Mouse (Mus musculus) MN1 (cell line): Measurements from ENCODE around the gene Zfp317.
A peak's percentile ranks its signal among the peaks of the same experiment; 100 is the strongest.
"Not testable (repeated sequence)": the region's sequence is repeated elsewhere in the genome, so short reads cannot be mapped to it uniquely, and the experiment has no call there.

ENCODE experiments used
- DNase-seq: peaks from one replicate; pipeline ENCODE4 v3.0.0-alpha.2; 2016; ENCODE audit warnings: low spot score

Zfp317 gene

DNA sequence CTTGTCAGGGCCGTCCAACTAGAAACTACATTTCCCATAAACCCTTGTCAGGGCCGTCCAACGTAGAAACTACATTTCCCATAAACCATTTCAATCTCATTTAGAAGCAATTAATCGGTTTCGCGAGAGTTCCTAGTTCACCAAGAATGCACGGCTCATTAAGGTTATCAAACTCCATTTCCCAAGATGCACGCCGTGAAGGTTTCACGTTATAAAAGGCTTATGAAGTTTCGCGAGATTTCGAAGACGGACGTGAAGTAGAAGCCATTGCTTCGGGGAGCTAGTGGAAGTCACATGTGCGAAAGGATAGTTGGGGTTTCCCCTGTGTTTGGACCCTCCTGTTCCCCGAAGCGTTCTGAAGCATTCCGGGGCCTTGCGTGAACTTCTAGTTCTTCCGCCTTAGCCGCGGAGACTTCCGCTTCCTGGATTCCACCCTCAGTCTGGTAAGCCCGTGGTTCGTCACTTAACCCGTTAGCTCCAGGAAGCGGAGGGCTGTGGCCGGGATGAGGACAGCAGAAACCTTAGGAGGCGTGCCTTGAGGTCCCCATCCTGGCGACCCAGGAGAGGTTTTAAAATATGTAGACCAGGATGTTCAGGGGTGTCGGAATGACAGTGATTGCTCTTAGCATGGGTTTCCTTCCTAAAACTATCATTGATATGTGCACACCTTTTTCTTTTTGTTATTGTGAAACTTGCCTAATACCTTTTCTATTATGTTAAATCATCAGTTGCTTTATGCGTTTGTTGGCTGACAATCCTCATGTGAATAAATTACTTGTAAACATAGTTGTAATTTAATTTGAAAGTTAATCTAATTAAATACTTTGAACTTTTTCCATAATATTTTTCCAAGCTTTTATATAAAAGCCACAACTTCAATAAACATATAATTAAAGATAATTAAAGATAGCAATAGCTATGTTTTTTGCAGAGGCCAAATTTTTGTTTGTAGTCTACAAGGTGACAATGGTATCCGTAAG is at the start of gene Zfp317:
Zfp317 (plus strand) TSS at position 260 of the 980 bp plus-strand sequence.
- DNase-seq: peak; percentile 98

DNA sequence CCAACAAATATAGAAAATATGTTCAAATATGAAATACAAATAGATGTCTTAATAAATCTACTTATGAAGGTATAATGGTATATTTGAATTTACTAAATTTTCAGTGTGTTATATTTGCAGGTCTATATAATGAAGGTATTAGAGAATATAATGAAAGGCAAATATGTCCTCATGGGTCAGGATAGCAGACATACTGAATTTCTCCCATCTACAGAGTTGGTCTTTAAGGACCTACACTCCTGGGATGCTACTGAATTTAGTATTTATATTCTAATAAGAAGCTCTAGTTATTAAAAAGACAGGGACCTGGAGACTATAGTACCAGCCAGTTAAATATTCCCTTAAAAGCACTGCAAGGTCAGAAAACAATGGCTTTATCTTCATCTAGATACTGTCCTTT is 39.6 kb upstream of the Zfp317 start, which contains the start of gene Olfr855:
Olfr855 (plus strand) TSS at position 301 of the 400 bp plus-strand sequence.
- no peak for DNase-seq

DNA sequence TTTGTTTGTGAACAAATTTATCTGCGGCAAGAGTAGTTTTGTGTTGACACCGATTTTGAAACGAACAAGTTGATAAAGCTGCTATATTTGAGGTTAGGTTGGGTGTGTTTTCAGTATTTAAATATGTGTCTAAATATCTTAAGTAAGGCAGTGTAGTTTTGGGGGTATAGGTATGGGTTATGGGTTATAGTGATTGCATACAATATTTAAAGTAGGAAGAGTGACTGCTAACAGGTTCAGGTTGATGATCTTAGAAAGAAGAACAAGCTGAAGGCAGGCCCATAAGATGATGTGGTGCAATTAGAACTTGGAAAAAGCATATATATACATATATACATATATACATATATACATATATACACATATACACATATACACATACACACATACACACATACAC is 605 bp upstream of the Zfp317 start:
- no peak for DNase-seq

DNA sequence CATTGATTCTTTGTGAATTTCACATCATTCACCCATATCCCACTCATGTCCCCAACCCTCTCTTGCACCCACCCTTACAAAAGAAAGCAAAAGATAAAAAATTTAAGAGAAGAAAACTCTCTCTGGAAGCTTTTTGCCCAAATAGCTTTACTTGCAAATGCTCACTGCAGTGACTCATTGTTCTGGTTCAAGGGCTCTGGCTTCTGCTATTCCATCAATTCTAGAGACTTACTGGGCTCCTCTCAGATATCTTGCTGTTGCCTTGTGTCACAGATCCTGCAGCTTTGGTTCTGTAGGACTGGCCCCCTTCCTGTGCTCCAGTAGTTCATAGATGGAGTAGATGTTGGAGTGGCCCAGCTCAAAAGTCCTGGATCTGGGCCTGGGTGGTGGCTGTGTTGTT is 7.7 kb downstream of the Zfp317 start:
- no peak for DNase-seq

DNA sequence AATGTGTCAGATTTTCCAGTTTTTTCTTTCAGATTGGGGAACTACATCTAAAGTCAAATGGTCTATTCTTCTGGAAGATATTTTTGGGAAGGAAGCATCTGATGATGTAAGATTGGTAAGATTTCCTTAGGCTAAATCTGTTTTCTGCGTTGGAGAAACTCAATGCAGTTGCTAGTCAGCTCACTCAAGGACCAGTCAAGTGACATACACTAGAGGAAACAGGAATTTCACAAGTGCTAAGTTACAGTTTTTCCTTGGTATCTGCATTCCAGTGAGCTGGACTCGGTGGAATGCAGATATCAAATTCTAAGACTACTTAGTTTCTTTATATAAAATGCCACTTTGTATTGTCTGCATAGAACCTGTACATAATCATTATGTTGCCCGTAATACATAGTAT is 23.3 kb downstream of the Zfp317 start:
- DNase-seq: no peak

DNA sequence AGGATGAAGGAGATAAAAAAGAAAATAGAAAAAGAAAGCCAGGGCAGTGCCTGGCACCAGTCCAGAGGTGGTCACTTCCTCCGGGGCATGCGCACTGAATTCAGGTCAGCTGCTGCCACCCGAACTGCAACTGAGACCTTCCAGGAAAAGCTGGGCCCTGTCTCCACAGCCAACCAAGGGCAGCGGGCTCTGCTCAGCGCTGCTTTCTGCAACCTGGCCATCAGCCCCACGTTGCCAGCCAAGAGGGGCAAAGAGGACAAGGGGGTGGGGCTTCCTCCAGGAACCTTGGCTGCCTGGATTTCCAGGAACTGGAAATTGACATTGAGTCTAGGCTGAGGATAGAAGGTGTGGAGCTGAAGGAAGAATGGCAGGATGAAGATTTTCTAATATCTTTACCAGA is 68.4 kb downstream of the Zfp317 start:
- no peak for DNase-seq

DNA sequence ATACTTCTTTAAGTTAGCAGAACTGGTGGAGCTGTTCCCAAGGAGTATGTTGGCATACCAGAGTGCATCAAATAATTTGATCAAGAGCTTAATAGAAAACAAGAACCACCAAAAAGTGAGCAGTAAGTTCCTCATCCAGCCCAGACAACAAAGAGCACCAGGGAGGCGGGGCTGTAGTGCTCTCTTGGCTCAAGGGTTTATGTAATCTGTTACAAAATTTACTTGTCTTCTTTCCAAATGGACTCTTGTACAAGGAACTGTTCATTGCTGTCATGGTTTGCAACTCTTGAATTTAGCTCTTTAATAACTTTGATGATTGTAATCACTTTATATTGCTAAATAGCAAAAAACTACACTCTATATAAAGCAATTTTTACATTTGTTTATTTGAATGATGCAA is 69.5 kb downstream of the Zfp317 start:
- no peak for DNase-seq

DNA sequence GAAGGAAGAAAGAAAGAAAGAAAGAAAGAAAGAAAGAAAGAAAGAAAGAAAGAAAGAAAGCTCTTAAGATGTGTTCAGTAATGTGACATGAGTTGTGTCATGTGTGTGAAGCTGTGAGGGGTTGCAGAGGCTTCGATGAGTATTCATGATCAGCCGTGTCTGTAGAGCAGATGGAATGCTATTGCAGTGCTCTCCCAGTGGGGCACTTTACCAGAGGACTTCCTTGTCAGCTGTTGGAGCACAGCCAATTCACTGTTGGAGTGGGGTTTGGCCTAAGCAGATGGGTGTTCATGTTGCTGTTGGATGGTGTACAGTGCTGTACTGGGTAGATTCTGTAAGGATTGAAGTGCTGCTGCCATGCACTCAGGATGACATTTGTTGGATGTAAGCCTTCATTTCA is 70.5 kb downstream of the Zfp317 start:
- no peak for DNase-seq

DNA sequence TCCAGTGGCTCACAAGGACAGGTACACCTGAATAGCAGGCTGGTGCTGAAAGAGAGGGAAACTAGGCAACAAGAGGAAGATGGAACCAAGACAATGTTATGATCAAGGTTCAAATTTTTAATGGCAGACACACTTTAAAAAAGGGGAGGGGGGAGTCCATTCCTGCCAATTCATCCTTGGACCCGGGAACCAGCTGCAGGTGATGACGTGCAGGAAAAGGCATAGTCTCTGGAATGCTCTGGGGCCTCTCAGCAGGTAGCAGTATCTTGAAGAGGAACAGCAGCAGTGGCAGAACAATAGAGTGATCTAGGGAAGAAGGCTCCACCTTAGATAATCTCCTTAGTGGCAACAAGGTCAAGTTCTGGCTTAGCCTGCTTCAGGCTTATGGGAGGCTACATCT is 72.4 kb downstream of the Zfp317 start:
- DNase-seq: not testable (repeated sequence)

DNA sequence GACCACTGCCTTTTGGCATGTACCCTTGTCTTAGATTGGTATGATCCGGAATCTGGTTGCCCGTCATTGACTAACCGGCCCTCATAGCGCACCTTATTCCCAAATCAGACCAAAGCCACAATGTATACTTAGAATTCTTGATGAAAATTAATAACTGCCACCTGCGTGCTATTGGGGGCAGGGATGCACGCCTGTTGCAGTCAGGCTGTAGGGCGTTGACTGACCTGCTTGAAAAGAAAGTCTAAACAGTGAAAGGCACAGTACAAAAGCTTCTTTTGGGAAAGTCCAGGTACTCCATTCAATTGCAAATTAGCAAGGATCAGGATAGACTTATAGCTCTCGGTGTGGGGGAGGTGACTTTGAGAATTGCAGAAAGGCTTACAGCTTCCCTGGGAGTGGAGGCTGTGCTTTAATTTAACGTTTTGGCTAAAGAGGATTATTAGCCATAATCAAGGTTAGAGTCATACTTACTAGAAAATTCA is 73.0 kb downstream of the Zfp317 start:
- not testable (repeated sequence) for DNase-seq
